Mouse (Mus musculus) megakaryocyte, embryonic 14.5 days (primary cell): ENCODE measurements around the gene Prickle1.

Source experiments
- FLI1 ChIP-seq: IDR thresholded peaks from 2 replicates; pipeline ENCODE4 v1.6.1; 2012; ENCODE audit warnings: low read length, inconsistent platforms, mixed read lengths
- GATA1 ChIP-seq: IDR thresholded peaks from 3 replicates; pipeline ENCODE4 v1.6.1; 2012; ENCODE audit warnings: mixed read lengths, low read length, inconsistent platforms, borderline replicate concordance

DNA sequence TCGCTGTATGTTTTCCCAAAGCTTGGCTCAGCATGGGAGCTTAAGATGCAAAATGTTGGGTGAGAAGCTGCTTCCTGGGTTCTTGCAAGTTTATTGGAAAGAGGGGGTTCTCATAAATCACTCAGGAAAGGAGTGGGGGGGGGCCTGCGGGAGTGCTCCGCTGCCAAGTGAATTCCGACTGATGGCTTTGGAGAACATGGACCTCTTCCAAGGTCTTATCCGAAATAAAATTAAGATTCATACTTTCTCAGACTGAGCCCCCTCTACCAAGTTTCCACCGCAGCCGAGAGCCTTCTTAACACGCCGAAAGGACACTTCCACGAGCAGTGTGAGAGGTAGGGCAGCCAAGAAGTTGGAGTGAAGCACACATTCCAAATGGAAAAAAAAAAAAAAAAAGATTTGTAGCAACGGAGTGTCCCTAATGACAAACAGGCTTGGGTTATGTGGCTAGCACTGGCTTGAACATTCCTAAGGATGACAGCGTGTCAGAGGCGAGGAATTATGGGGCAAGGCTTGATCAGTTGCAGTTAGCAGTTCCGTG lies 34.4 kb upstream of the Prickle1 start:
- TF ChIP-seq GATA1 (no peak), FLI1 (no peak)
